Mouse (Mus musculus) heart, embryonic 16.5 days (tissue): ENCODE measurements around the gene Adgrd1. TPM values are rescaled to one million over a fixed set of nuclear protein-coding genes. Genes with fewer than 3 reads are reported as not detected.

Experiments used
- ATAC-seq: fragments of 200-750 bp; cut with Nextera tagmentation; replicated peaks from 2 replicates; pipeline ENCODE4 v1.8.0; 2017; ENCODE audit warnings: moderate number of reproducible peaks; ENCODE audit not compliant: insufficient read depth, low FRiP score; ENCODE audit errors: extremely low read depth
- H3K27ac ChIP-seq: fragments of 300-500 bp; sonication (generic); 2 replicates; pipeline ENCODE4 v1.5.1; 2014; ENCODE audit warnings: mild to moderate bottlenecking, low read length, control low read depth, moderate library complexity
- H3K27me3 ChIP-seq: fragments of 300-500 bp; sonication (generic); 2 replicates; pipeline ENCODE4 v1.6.1; 2014; ENCODE audit warnings: low read length, mixed read lengths; ENCODE audit not compliant: control insufficient read depth, insufficient read depth
- H3K36me3 ChIP-seq: fragments of 300-500 bp; sonication (generic); 2 replicates; pipeline ENCODE4 v1.6.1; 2014; ENCODE audit not compliant: control insufficient read depth, insufficient read depth
- H3K4me1 ChIP-seq: fragments of 300-500 bp; sonication (generic); 2 replicates; pipeline ENCODE4 v1.6.1; 2014; ENCODE audit warnings: low read length, mixed read lengths; ENCODE audit not compliant: control insufficient read depth, insufficient read depth
- H3K4me2 ChIP-seq: fragments of 300-500 bp; sonication (generic); 2 replicates; pipeline ENCODE4 v1.6.1; 2014; ENCODE audit warnings: low read depth, mild to moderate bottlenecking, control low read depth, low read length
- H3K4me3 ChIP-seq: fragments of 300-500 bp; sonication (generic); 2 replicates; pipeline ENCODE4 v1.5.1; 2014; ENCODE audit warnings: mild to moderate bottlenecking, control low read depth, low read length
- H3K9ac ChIP-seq: fragments of 300-500 bp; sonication (generic); 2 replicates; pipeline ENCODE4 v1.6.1; 2014; ENCODE audit warnings: low read length, control low read depth
- H3K9me3 ChIP-seq: fragments of 300-500 bp; sonication (generic); replicated peaks from 2 replicates; pipeline ENCODE4 v1.6.1; 2016; ENCODE audit warnings: low read length; ENCODE audit not compliant: control insufficient read depth
- WGBS: fragments of 180-500 bp; shearing (Covaris S2); extraction: QIAGEN DNeasy Blood & Tissue Kit; methylation state at CpG from one replicate; pipeline ENCODE4 v1.1.7; 2014; 5-methylcytosine and 5-hydroxymethylcytosine counted together
- polyA plus RNA-seq: library from polyadenylated mRNA; unstranded; fragments of >200 nt; fragmentation: Nextera tagmentation; extraction: Ambion mirVana; gene quantifications from 2 replicates; pipeline ENCODE4 v1.2.1, GENCODE M21; 2015

Adgrd1 gene
- polyA plus RNA-seq, 1 experiment from 2014 or later: 3.1 TPM

DNA sequence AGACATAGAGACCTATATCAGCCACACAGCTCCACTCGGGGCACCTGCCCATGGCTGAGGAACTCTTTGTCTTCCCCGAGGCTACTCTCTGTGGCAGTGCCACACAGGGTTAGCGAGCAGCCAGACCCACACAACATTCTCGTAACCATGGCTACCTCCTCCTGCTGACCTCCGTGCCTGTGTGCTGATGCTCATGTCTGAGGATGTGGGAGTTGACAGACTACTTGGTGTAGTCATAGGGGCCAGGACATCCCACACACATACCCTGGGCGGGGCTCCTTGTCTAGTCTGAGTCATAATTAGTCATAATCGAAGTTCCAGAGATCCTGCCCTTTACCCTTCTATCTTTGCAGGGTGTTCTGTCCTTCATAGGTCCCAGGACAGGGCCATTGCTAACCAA, 93.5 kb downstream of the Adgrd1 start:
- Histone ChIP-seq H3K36me3 (no peaks in the 10 kb centered on the region), H3K27ac (no peak overlapping the region), H3K27me3 (peaks cover 2% of the 10 kb centered on the region; the same call in 1 of the 2 replicates), H3K4me2 (no peak overlapping the region), H3K9ac (no peak overlapping the region), H3K9me3 (no peaks in the 10 kb centered on the region), H3K4me1 (no peaks in the 10 kb centered on the region), H3K4me3 (no peak overlapping the region)
- ATAC-seq: no peak
- 71% methylated on average over 7 of the region's 7 CpGs for WGBS

GRCm38 (mm10) chr5:129196501-129196900, 100.0 kb downstream of the Adgrd1 start:
- ATAC-seq: no peak
- Histone ChIP-seq H3K9ac (no peak overlapping the region), H3K4me3 (no peak overlapping the region), H3K27me3 (no peaks in the 10 kb centered on the region), H3K9me3 (no peaks in the 10 kb centered on the region), H3K27ac (no peak overlapping the region), H3K4me2 (no peak overlapping the region), H3K4me1 (peaks cover 10% of the 10 kb centered on the region), H3K36me3 (no peaks in the 10 kb centered on the region)
- 48% methylated on average over 9 of the region's 9 CpGs for WGBS

DNA sequence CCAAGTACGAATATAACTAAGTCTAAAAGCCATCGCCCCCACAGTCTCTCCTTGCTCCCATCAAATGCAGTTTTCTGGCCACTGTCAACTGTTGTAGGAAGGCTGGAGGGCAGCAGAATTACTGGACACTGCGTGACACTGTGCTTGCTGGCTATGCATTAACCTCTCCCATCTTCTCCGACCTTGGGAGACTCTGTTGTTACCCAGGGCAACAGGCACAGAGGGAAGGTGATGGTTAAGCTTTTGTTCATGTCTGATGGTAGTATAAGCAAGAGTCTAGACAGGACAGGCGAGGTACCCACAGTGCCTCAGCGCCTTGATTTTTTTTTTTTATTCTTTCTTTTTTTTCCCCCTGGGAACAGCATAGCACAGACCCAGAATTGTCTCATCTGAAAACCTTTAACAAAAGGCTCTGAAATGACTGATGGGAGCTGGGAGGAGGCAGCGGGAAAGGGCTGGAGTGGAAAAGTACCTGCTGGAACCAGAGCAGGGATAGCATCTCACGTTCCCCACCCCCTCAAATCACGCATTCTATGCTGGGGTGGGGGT, 100.5 kb downstream of the Adgrd1 start:
- H3K9me3 ChIP-seq: no peaks in the 10 kb centered on the region
- H3K4me1 ChIP-seq: peaks cover 10% of the 10 kb centered on the region
- 73% methylated on average over 9 of the region's 9 CpGs for WGBS
- no peaks in the 10 kb centered on the region for H3K36me3 ChIP-seq
- no peak overlapping the region for H3K4me2 ChIP-seq
- H3K9ac ChIP-seq: no peak overlapping the region
- no peaks in the 10 kb centered on the region for H3K27me3 ChIP-seq
- no peak for ATAC-seq
- no peak overlapping the region for H3K27ac ChIP-seq
- H3K4me3 ChIP-seq: no peak overlapping the region

GRCm38 (mm10) chr5:129200132-129200531, 103.6 kb downstream of the Adgrd1 start:
- H3K9me3 ChIP-seq: no peaks in the 10 kb centered on the region
- H3K4me3 ChIP-seq: no peak overlapping the region
- H3K27ac ChIP-seq: peak overlapping the region; percentile 79
- H3K27me3 ChIP-seq: no peaks in the 10 kb centered on the region
- no peaks in the 10 kb centered on the region for H3K36me3 ChIP-seq
- ATAC-seq: peak; percentile 93
- no peak overlapping the region for H3K4me2 ChIP-seq
- WGBS: 29% methylated on average over 3 of the region's 3 CpGs
- no peak overlapping the region for H3K9ac ChIP-seq
- peaks cover 10% of the 10 kb centered on the region for H3K4me1 ChIP-seq

- no peak overlapping the region for H3K4me2 ChIP-seq
- H3K4me1 ChIP-seq: no peaks in the 10 kb centered on the region
- H3K36me3 ChIP-seq: no peaks in the 10 kb centered on the region
- no peak overlapping the region for H3K4me3 ChIP-seq
- no peak for ATAC-seq
- H3K9ac ChIP-seq: no peak overlapping the region
- no peak overlapping the region for H3K27ac ChIP-seq
- no peaks in the 10 kb centered on the region for H3K9me3 ChIP-seq
- no peaks in the 10 kb centered on the region for H3K27me3 ChIP-seq
Measured at GRCm38 (mm10) chr5:129208279-129208678, 111.7 kb downstream of the Adgrd1 start.

DNA sequence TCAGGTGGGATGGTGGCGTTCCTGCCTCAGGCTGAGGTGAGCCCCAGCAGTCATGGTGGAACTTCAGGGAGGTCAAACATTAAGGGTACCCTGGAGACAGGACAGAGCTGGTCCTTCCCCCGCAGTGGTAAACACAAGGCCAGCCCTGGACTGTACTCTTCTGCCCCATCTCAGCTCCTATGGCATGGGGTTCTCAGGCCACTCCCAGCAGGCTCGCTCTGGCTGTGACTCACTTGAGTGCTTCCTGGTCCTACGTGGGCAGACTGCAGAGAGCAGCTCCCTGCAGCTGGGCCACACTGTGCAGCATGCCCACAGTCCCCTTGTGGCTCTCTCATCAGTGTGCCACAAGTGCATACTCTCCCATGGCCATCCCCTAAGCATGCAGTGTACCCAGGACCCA, 112.3 kb downstream of the Adgrd1 start:
- no peaks in the 10 kb centered on the region for H3K4me1 ChIP-seq
- no peak overlapping the region for H3K4me3 ChIP-seq
- H3K27ac ChIP-seq: no peak overlapping the region
- H3K36me3 ChIP-seq: no peaks in the 10 kb centered on the region
- 63% methylated on average over 4 of the region's 4 CpGs for WGBS
- no peak overlapping the region for H3K9ac ChIP-seq
- no peaks in the 10 kb centered on the region for H3K27me3 ChIP-seq
- no peak for ATAC-seq
- no peak overlapping the region for H3K4me2 ChIP-seq
- H3K9me3 ChIP-seq: no peaks in the 10 kb centered on the region

GRCm38 (mm10) chr5:129211385-129212031, 115.0 kb downstream of the Adgrd1 start:
- Histone ChIP-seq H3K27ac (no peak overlapping the region), H3K9ac (no peak overlapping the region), H3K4me1 (no peaks in the 10 kb centered on the region), H3K9me3 (no peaks in the 10 kb centered on the region; the same call in 1 of the 2 replicates), H3K36me3 (no peaks in the 10 kb centered on the region), H3K27me3 (no peaks in the 10 kb centered on the region), H3K4me3 (no peak overlapping the region), H3K4me2 (no peak overlapping the region)
- WGBS: 76% methylated on average over 14 of the region's 14 CpGs
- no peak for ATAC-seq

DNA sequence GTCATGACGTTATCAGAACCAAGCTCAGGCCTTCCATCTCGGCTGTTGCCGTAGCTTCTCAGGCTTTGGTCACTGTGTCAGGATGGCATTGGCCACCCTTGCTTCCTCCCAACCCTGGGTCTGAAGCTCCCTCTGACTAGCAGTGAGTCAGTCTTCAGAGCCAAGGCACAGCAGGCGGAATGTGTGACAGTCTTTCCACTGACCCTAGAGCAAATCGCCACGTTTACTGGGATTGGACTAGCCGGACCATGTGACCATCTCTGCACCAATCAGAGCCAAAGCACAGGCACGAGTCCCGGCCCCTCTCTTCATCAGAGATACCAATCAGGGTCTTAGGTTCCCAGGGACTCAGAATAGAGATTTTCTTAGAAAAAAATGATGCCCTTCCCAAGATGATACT, 117.5 kb downstream of the Adgrd1 start:
- no peaks in the 10 kb centered on the region; the same call in 1 of the 2 replicates for H3K9me3 ChIP-seq
- no peak overlapping the region for H3K4me3 ChIP-seq
- no peak overlapping the region for H3K4me2 ChIP-seq
- H3K9ac ChIP-seq: no peak overlapping the region
- no peak overlapping the region for H3K27ac ChIP-seq
- H3K27me3 ChIP-seq: no peaks in the 10 kb centered on the region; the same call in 1 of the 2 replicates
- no peaks in the 10 kb centered on the region for H3K4me1 ChIP-seq
- no peak for ATAC-seq
- no peaks in the 10 kb centered on the region for H3K36me3 ChIP-seq
- 41% methylated on average over 9 of the region's 9 CpGs for WGBS

GRCm38 (mm10) chr5:129216001-129216400, 119.5 kb downstream of the Adgrd1 start:
- ATAC-seq: no peak
- Histone ChIP-seq H3K9me3 (peaks cover 2% of the 10 kb centered on the region; the same call in 1 of the 2 replicates), H3K4me2 (no peak overlapping the region), H3K36me3 (no peaks in the 10 kb centered on the region), H3K4me3 (no peak overlapping the region), H3K9ac (no peak overlapping the region), H3K27me3 (no peaks in the 10 kb centered on the region; the same call in 1 of the 2 replicates), H3K4me1 (no peaks in the 10 kb centered on the region), H3K27ac (no peak overlapping the region)
- WGBS: 83% methylated on average over 2 of the region's 2 CpGs
